In the genomic region with DNA sequence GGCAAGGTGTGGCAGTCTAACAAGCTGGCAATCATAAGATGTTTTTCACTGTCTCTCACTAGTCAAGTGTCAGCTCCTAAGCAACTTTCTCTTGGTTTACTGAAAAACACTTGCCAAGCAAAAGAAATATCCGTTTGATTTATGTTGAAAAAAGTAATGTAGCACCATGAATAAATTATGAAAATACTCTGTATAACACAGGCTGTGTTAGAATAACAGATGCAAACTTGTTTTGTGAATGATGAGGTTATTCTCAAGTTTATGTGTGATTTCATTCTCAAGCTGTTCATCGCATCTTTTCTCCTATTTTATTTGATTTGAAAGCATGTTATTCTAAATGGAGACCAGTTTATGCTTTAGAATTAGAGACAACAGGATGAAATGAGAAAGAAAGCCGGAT, we compare ENCODE assay signal across 19 mouse cellular contexts.
"Had no signal": no experiment of that assay in that cellular context is flagged by ENCODE, and none has a peak within 500 bp of the region (broad histone marks: within the 10 kb centered on the region; RNA-seq: fewer than 3 reads in every experiment).

No protein-coding gene starts in this region.

- H3K9me3 ChIP-seq: midbrain, embryonic 12.5 days; neural tube, embryonic 13.5 days; neural tube, embryonic 15.5 days had no signal

- H3K4me2 ChIP-seq: lung, embryonic 14.5 days; midbrain, embryonic 12.5 days; neural tube, embryonic 13.5 days; neural tube, embryonic 15.5 days had no signal

- DNase-seq: lung, adult 18-20 months; lung, embryonic 14.5 days; lung, postnatal 10 days; lung, postnatal 4 days; midbrain, embryonic 14.5 days; retina, postnatal 1 day; right cerebral cortex, adult 18-20 months; right cerebral cortex, postnatal 25 days; right cerebral cortex, postnatal 4 days; spleen, adult 18-20 months; thymus, adult 18-20 months; thymus, postnatal 14 days; thymus, postnatal 36 days had no signal

- H3K36me3 ChIP-seq: midbrain, embryonic 10.5 days; midbrain, embryonic 12.5 days; neural tube, embryonic 13.5 days; neural tube, embryonic 15.5 days had no signal

- H3K9ac ChIP-seq: lung, embryonic 14.5 days; midbrain, embryonic 12.5 days; neural tube, embryonic 13.5 days; neural tube, embryonic 15.5 days had no signal

- H3K4me3 ChIP-seq: midbrain, embryonic 10.5 days; midbrain, embryonic 12.5 days; myocyte; neural tube, embryonic 13.5 days; neural tube, embryonic 15.5 days had no signal

- H3K27ac ChIP-seq: midbrain, embryonic 10.5 days; midbrain, embryonic 12.5 days; neural tube, embryonic 13.5 days; neural tube, embryonic 15.5 days had no signal

- H3K27me3 ChIP-seq: midbrain, embryonic 12.5 days; neural tube, embryonic 13.5 days; neural tube, embryonic 15.5 days had no signal

- H3K4me1 ChIP-seq: midbrain, embryonic 10.5 days; midbrain, embryonic 12.5 days; neural tube, embryonic 13.5 days; neural tube, embryonic 15.5 days had no signal

- ATAC-seq: midbrain, embryonic 16.5 days had no signal
